Mouse (Mus musculus) liver, postnatal 0 days (tissue): ENCODE measurements around the gene Hoga1.

ENCODE experiments used
- CTCF ChIP-seq: sonication (generic); IDR thresholded peaks from 2 replicates; pipeline ENCODE4 v1.5.1; 2016; ENCODE audit warnings: antibody characterized with exemption, low read depth
- EP300 ChIP-seq: IDR thresholded peaks from 2 replicates; pipeline ENCODE4 v1.6.1; 2016; ENCODE audit warnings: antibody characterized with exemption, low read depth, mild to moderate bottlenecking

DNA sequence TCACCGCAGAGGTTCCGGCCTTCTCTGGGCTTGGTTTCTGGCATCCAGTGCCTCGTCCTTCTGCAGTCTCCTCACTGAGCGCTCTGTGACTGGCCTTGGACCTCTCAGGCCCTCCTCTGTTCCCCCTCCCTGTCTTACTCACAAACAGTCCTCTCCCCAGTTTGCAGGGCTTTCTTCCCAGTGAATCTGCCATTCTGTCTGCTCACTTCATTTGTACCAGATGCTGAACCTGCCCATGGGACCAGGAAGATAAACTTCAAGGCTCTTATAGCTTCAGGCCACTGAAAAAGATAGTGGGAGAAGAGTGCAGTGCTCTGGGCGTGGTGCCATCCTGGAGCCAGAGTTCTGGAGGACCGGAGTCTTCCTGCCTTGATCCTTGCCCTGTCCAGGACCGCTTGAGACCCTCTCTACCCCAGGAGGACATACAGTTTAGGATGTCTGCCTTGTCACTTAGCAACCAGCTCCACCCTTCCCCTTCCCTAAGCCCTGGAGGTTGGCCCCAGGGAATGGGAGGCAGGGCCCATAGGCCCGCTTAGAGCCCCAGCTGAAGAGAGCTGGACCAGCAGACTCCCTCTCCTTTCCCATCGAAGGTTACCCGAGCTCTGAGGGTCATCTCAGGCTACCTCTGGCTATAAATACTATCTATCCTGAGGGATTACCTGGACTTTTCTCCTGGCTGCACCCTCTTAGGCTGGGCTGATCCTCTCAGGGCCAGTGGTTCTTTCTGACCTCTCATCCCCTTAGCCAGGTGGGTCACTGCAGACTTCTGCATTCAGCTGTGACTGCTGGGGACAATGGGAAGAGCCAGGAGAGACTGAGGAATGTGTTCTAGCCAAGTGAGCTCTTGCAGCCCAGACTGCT is 23.5 kb upstream of the Hoga1 start:
- no peak for TF ChIP-seq CTCF
- TF ChIP-seq EP300: no peak
